Mouse (Mus musculus) midbrain, embryonic 16.5 days (tissue): ENCODE measurements around the gene Usp38. TPM values are rescaled to one million over a fixed set of nuclear protein-coding genes. Genes with fewer than 3 reads are reported as not detected.

Experiments used
- ATAC-seq: fragments of 200-750 bp; cut with Nextera tagmentation; 2 replicates; pipeline ENCODE4 v1.8.0; 2017; ENCODE audit warnings: moderate TSS enrichment
- H3K27ac ChIP-seq: fragments of 300-500 bp; sonication (generic); 2 replicates; pipeline ENCODE4 v1.5.1; 2014; ENCODE audit warnings: mild to moderate bottlenecking, low read length, mixed read lengths
- H3K27me3 ChIP-seq: fragments of 300-500 bp; sonication (generic); 2 replicates; pipeline ENCODE4 v1.6.1; 2014; ENCODE audit warnings: low read depth, low read length, mixed read lengths; ENCODE audit not compliant: control insufficient read depth, insufficient read depth
- H3K36me3 ChIP-seq: fragments of 300-500 bp; sonication (generic); 2 replicates; pipeline ENCODE4 v1.6.1; 2014; ENCODE audit warnings: mild to moderate bottlenecking, low read length, moderate library complexity, mixed read lengths; ENCODE audit not compliant: control insufficient read depth, insufficient read depth
- H3K4me1 ChIP-seq: fragments of 300-500 bp; sonication (generic); 2 replicates; pipeline ENCODE4 v1.6.1; 2014; ENCODE audit warnings: mild to moderate bottlenecking, low read length, mixed read lengths; ENCODE audit not compliant: control insufficient read depth, insufficient read depth
- H3K4me2 ChIP-seq: fragments of 300-500 bp; sonication (generic); 2 replicates; pipeline ENCODE4 v1.6.1; 2014; ENCODE audit warnings: mild to moderate bottlenecking, low read length, mixed read lengths
- H3K4me3 ChIP-seq: fragments of 300-500 bp; sonication (generic); 2 replicates; pipeline ENCODE4 v1.5.1; 2014; ENCODE audit warnings: low read depth, mild to moderate bottlenecking, low read length, moderate library complexity, mixed read lengths
- H3K9ac ChIP-seq: fragments of 300-500 bp; sonication (generic); 2 replicates; pipeline ENCODE4 v1.6.1; 2014; ENCODE audit warnings: low read depth, low read length, mixed read lengths
- H3K9me3 ChIP-seq: fragments of 300-500 bp; sonication (generic); replicated peaks from 2 replicates; pipeline ENCODE4 v1.6.1; 2014; ENCODE audit warnings: mild to moderate bottlenecking, low read length, mixed read lengths; ENCODE audit not compliant: control insufficient read depth, poor library complexity, severe bottlenecking
- WGBS: fragments of 180-500 bp; shearing (Covaris S2); extraction: QIAGEN DNeasy Blood & Tissue Kit; methylation state at CpG from one replicate; pipeline ENCODE4 v1.1.7; 2014; 5-methylcytosine and 5-hydroxymethylcytosine counted together
- polyA plus RNA-seq: library from polyadenylated mRNA; unstranded; fragments of >200 nt; fragmentation: Nextera tagmentation; extraction: Ambion mirVana; gene quantifications from 2 replicates; pipeline ENCODE4 v1.2.1, GENCODE M21; 2015

The Usp38 gene
- polyA plus RNA-seq, 1 experiment from 2014 or later, result 16.5 TPM

GRCm38 (mm10) chr8:80952973-80953372 lies 61.8 kb downstream of the Usp38 start:
- H3K4me3 ChIP-seq, result no peak overlapping the region
- no peaks in the 10 kb centered on the region for H3K4me1 ChIP-seq
- H3K4me2 ChIP-seq, result no peak overlapping the region
- WGBS, result 90% methylated on average over 3 of the region's 3 CpGs
- H3K27me3 ChIP-seq, result no peaks in the 10 kb centered on the region
- no peak overlapping the region for H3K27ac ChIP-seq
- no peaks in the 10 kb centered on the region; the same call in 1 of the 2 replicates for H3K9me3 ChIP-seq
- no peaks in the 10 kb centered on the region for H3K36me3 ChIP-seq
- no peak for ATAC-seq
- no peak overlapping the region for H3K9ac ChIP-seq

DNA sequence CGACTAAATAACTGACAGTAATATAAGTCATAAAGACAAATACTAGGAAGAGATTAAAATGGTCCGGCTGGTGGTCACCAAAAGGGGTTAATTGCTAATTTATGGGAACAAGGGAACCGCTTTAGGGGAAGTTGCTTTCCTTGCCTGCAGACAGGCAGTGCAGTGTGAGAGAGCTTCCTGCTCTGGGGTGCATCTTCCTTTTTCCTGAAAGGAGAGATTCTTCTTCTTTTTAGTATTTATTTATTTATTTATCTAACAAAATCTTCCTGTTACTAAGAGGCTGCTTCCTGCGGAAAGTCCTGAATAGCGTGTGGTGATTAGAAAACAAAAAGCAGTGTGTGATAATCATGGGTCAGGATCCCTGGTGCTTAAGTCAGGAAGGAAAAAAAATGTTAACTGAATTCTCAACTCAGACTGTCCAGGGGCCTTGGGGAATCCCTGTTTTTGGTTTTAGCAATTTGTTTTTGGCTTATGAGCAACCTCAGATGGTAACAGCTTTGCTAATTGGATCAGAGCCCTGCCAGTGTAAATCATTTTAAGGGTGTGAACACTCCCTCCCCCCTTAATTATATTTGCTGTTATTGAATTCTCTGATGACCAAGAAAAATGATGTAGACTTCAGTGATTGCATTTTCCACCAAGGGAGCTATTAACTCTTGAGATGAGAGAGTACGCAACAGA lies 62.4 kb downstream of the Usp38 start:
- no peak for ATAC-seq
- Histone ChIP-seq H3K27me3 (no peaks in the 10 kb centered on the region), H3K4me3 (no peak overlapping the region), H3K27ac (no peak overlapping the region), H3K4me1 (no peaks in the 10 kb centered on the region), H3K9ac (no peak overlapping the region), H3K9me3 (no peaks in the 10 kb centered on the region; the same call in 1 of the 2 replicates), H3K4me2 (no peak overlapping the region), H3K36me3 (no peaks in the 10 kb centered on the region)
- 55% methylated on average over 6 of the region's 6 CpGs for WGBS

DNA sequence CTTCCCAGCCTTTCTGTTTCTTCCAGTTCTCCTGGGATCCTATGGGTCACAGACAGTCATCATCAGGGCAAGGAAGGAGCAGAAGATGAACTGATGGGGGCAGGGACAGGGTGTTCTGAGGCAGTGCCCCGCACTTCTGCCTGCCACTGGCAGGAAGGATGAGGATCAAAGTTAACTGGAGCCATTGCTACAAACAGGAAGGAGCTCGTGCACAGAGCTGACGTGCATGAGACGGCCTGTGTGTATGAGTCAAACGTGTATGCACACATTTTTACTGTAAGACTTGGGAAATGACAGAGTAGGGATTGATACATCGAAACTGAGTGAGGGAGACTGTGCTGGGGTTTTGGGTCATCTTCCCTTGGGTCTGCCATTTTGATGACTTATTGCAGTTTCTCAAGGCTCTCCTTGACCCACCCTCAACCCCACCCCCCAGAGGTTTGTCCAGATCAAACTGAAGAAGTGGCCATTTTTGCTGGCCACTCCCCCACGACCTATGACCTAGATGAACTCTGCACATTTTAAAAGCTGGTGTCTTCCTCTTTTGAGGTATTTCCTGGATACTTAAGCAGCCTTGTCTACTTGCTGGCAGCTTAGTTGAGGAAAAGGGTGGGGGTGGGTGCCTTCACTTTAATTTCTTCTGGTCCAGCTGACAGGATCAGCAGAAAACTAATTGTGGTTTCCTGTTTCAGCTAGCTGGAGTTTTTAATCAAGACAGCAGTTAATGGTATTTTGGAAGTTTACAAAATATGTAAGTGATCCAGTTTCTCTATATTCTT lies 66.1 kb downstream of the Usp38 start:
- no peaks in the 10 kb centered on the region for H3K36me3 ChIP-seq
- no peak for ATAC-seq
- no peaks in the 10 kb centered on the region for H3K27me3 ChIP-seq
- 86% methylated on average over 7 of the region's 7 CpGs for WGBS
- H3K9ac ChIP-seq, result no peak overlapping the region
- H3K4me1 ChIP-seq, result no peaks in the 10 kb centered on the region
- no peak overlapping the region for H3K27ac ChIP-seq
- H3K4me3 ChIP-seq, result no peak overlapping the region
- H3K4me2 ChIP-seq, result no peak overlapping the region
- H3K9me3 ChIP-seq, result no peaks in the 10 kb centered on the region

GRCm38 (mm10) chr8:80943742-80944141 lies 71.0 kb downstream of the Usp38 start:
- Histone ChIP-seq H3K9me3 (no peaks in the 10 kb centered on the region), H3K27ac (no peak overlapping the region), H3K27me3 (no peaks in the 10 kb centered on the region), H3K4me2 (no peak overlapping the region), H3K9ac (no peak overlapping the region), H3K4me3 (no peak overlapping the region), H3K36me3 (no peaks in the 10 kb centered on the region), H3K4me1 (no peaks in the 10 kb centered on the region; the same call in 1 of the 2 replicates)
- 84% methylated on average over 3 of the region's 3 CpGs for WGBS
- ATAC-seq, result no peak

- no peaks in the 10 kb centered on the region for H3K9me3 ChIP-seq
- no peaks in the 10 kb centered on the region for H3K36me3 ChIP-seq
- no peak overlapping the region for H3K4me2 ChIP-seq
- H3K9ac ChIP-seq, result no peak overlapping the region
- H3K4me3 ChIP-seq, result no peak overlapping the region
- 85% methylated on average over 3 of the region's 3 CpGs for WGBS
- H3K27me3 ChIP-seq, result no peaks in the 10 kb centered on the region
- H3K27ac ChIP-seq, result no peak overlapping the region
- peaks cover 3% of the 10 kb centered on the region for H3K4me1 ChIP-seq
- ATAC-seq, result no peak
These were observed 73.1 kb downstream of the Usp38 start for GRCm38 (mm10) chr8:80941621-80942020.

GRCm38 (mm10) chr8:80937814-80938650 lies 76.7 kb downstream of the Usp38 start:
- no peaks in the 10 kb centered on the region for H3K36me3 ChIP-seq
- no peaks in the 10 kb centered on the region for H3K27me3 ChIP-seq
- H3K27ac ChIP-seq, result no peak overlapping the region
- no peak overlapping the region for H3K9ac ChIP-seq
- H3K4me1 ChIP-seq, result peaks cover 3% of the 10 kb centered on the region
- 54% methylated on average over 15 of the region's 15 CpGs for WGBS
- no peaks in the 10 kb centered on the region for H3K9me3 ChIP-seq
- ATAC-seq, result peak; percentile 56; the same call in 1 of the 2 replicates
- H3K4me3 ChIP-seq, result no peak overlapping the region
- no peak overlapping the region for H3K4me2 ChIP-seq

Other genes with a start within 250 kb of the Usp38 start
- 6.4 and 7.6 TPM in 2 replicates for gene Gab1, start 134.4 kb downstream of the Usp38 start, polyA plus RNA-seq